Mouse (Mus musculus) cortical plate, adult 2 months (tissue): ENCODE measurements at regions not wholly inside any gene's neighbourhood (a gene's known extent, or its start where the extent isn't known, plus 50 kb on each side); places are given as distances from the start of the nearest gene placed in this dataset.

Source experiments
- CTCF ChIP-seq: fragments of 200-500 bp; IDR thresholded peaks from 2 replicates; pipeline ENCODE4 v1.5.1; 2011; ENCODE audit warnings: mild to moderate bottlenecking, control low read depth, low read length; ENCODE audit not compliant: insufficient read depth; ENCODE audit errors: extremely low read depth
- POLR2A ChIP-seq: fragments of 200-500 bp; IDR thresholded peaks from 2 replicates; pipeline ENCODE4 v1.6.1; 2011; ENCODE audit warnings: mild to moderate bottlenecking, low read length, control low read depth; ENCODE audit not compliant: insufficient read depth; ENCODE audit errors: extremely low read depth

DNA sequence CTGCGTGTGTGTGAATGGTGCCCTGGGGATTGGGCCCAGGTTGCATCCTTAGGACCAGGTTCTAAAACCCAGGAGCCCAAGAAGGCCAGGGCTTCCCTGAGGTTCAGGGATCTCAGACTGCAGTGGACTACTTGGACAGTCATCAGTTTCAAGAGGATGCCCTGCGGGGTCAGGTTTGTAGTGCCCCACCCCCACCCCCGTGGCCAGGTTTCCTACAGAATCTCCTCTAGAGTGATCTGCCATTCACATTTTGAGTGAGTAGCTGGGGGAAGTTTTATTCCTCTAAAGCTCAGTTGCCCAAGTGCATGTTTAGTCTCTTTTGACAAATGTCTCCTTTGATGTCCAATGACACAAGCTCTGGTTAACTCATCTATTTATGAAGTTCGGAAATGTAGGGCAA is 193.5 kb upstream of the Bmper start:
- TF ChIP-seq CTCF (no peak), POLR2A (no peak)
